Mouse (Mus musculus) megakaryocyte, embryonic 14.5 days (primary cell): ENCODE measurements around the gene Selenon.

Source experiments
- FLI1 ChIP-seq: IDR thresholded peaks from 2 replicates; pipeline ENCODE4 v1.6.1; 2012; ENCODE audit warnings: low read length, inconsistent platforms, mixed read lengths
- GATA1 ChIP-seq: IDR thresholded peaks from 3 replicates; pipeline ENCODE4 v1.6.1; 2012; ENCODE audit warnings: mixed read lengths, low read length, inconsistent platforms, borderline replicate concordance

DNA sequence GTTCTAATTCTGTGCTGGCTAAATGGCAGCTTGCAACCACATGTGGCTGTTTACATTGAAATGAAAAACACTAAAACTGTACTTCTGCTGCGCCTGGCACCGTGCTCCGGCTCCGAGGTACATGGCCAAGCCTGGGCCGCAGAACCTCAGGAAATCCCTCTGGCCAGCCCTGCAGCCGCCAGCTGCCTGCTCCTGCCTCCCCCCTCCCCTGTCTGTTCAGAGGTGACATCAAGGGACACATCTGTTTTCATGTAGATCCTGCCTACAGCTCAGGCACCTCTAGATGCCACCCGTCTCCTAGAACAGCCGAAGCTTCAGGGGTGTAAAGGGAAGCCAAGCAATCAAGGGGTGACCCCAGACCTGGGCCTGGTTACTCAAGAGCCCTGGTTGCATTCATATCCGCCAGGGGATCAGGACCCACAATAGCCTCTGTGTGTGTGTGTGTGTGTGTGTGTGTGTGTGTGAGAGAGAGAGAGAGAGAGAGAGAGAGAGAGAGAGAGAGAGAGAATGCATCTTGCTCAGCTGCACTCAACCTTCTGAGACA is 6.7 kb upstream of the Selenon start:
- TF ChIP-seq GATA1 = no peak
- TF ChIP-seq FLI1 = no peak
